Mouse (Mus musculus): Measurements from ENCODE around the gene Tulp1.
A peak's percentile ranks its signal among the peaks of the same experiment; 100 is the strongest.
"Not testable (repeated sequence)": the region's sequence is repeated elsewhere in the genome, so short reads cannot be mapped to it uniquely, and the experiment has no call there.

Tulp1 gene

DNA sequence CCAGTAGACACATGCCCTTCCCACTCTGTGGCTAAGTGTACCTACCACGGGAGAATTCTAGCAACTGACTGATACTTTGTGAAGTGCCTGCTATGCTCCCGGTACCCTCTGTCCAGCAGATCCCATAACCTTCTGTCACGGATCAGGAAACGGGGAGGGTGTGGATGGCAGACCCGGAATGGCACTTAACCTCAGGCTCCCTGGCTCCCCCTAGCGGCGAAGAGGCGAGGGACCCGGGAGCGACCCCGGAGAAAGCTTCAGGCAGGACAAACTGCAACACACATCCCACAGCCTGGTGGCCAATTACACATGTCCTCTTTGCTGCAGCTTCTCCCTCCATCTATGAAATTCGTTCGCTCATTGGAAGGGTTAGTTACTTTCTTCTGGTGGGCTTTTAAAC, 3.4 kb upstream of the Tulp1 start:
- DNase-seq: peak; percentile 86

DNA sequence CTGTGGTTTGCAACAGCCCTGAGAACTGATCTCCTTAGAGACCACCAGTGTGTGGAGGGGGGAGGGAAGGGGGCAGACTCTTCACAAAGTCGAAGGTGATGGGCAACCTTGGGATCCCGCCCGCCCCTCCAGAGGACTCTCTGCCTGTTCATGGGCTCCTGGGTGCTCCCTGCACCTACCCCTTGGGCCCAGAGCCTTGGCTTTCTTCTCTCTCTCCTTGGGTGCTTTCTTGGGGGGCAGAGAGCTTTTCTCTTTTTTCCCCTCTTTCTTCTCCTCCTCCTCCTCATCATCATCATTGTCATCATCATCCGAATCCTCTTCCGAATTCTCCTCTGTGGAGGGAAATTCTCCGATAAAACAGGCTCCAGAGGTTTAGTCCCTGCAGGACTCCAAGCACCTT, 1.5 kb downstream of the Tulp1 start:
- DNase-seq: no peak

DNA sequence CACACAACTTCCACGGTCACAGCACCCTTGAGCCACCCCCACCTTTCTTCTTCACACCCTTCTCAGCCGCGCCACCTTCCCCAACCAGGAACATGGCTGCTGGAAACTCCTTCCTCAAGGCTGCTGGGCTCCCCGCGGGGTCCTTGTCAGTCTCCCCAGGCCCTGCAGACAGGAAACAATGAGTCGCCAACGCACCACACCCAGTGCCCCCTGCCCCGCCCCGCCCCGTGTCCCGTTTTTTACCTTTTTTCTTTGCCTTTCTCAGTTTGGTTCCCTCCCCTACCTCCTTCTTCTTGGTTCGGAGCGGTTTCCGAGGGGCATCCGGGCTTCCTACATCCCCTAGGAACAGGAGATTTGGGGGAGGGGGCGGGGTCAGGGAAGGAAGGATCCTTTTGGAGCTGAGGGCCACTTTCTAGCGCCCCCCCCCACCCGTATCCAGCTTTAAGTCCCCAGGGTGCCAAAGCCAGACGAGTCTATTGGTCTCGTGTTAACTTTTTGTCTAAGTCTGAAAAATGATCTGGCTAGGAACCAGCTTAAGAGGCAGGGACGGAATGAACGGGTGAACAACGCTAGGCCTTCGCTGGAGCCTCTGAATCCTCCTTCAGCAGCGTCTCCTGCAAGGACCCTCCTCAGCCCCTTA, 2.2 kb downstream of the Tulp1 start:
- no peak for DNase-seq

DNA sequence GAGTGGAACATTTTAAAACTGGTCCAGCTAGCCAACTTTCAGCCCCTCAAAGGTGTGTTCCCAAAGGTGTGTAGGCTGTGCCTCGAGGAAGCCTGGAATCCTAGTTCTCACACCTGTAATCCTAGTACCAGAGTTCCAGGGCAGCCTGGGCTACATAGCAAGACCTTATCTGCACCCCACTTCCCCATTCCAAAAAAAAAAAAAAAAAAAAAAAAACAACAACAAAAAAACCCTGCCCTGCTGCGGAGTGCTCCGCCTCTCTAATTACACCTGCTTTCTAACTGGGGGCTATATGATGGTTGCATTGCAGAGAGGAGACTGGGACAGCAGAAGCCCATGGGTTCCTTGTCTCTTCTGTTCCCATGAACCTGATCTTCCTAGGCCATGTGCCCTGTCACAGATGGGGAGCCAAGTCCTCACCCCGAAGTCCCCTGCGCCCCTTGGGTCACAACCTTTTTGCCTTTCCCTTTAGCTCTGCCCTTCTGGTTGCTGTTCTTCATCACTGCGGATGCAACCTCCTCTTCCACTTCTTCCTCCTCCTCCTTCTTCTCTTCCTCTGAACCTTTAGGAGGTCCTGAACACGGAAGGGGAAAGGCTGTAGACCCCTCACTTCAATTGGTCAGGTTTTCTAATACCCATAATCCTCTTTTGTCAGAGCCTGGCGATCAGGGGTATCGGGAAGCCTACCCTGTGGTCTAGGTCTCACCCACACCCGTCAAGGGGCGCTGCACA, 2.9 kb downstream of the Tulp1 start:
- DNase-seq: no peak

DNA sequence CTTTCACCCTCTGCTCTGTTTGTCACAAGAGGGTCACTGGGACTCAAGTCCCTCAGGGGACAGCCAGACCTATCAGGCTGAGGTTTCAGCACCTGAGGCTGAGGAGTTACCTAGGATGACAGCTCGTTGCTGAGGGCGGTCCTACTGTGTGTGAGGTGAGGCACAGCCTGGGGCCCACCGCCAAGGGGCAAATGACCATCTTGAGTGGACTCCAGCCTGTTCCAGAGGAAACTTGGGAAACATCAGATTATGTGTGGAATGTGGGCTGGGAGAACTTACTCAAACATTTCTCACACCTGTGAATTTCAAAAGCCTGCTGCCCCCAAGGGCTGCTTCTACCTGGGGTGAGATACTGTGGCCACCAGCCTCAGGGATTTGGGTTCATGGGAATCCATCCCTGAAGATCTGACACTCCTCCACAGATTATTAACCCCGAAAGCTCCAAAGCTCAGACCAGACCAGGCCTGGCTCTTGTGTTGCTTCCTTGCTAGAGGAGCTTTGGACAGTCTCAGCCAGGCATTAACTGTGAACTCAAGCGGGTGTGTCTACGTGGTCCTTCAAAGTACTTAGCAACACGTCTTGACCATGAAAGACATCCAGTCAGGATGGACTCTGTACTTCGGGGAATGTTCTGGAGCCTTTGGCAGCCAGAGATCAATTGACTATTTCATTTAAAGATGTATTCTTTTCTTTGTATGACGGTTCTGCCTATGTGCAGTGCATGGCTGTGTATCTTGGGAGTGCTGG, 4.3 kb downstream of the Tulp1 start:
- no peak for DNase-seq

DNA sequence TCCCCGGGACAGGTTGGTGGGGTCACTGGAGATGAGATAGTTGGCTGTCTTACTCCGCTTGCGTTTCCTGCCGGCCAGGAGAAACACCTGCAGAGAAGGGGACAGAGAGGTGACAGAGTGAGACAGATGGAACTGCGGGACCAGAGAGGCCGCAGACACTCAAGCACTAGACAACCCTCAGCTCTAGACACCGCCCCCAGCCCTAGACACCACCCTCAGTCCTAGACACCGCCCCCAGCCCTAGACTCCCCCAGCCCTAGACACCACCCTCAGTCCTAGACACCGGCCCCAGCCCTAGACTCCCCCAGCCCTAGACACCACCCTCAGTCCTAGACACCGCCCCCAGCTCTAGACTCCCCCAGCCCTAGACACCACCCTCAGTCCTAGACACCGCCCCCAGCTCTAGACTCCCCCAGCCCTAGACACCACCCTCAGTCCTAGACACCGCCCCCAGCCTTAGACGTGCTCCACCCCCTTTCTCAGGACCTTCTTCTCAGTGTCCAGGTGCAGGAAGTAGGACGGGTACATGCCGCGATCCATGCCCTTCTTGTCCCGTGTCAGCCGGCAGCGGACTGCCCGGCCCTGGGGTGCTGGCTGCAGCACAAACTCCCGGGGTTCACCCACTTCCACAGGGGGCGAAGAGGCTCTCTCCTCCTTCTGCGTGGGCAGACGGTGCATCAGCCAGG, 6.3 kb downstream of the Tulp1 start:
- DNase-seq: not testable (repeated sequence)

DNA sequence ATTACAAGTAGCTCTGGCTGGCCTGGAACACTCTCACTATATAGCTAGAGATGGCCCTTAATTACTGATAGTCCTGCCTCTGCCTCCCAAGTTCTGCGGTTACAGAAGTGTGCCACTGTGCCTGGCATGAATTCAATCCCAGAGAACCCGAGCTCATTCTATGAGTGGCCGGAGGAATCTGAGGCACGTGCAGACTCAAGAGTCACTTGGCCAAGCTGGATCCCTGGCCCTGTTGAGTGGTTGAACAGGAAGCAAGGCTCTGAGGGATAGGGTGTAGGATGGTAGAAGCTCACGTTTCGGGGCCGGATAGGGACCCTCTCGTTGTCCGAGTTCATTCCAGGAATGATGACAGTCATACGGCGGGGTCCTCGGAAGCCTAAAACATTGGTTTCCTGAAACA, 9.2 kb downstream of the Tulp1 start:
- DNase-seq: no peak

DNA sequence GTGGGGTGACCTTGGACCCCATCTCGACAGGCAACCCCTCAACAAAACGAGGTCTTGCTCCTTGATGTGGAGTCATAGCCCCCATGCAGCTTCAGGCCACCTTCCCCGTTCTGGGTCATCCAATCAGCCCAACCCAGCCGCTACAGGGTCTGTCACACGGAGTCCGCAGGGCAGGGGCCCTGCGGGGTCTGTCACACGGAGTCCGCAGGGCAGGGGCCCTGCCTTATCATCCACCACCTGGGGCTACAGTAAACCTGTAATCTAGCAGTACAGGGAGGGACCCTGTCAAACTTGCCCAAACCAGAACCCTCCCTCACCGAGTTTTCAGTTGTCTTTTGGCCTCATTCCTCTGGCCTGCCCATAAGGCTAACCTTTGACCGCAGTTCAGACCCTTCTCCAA, 13.0 kb downstream of the Tulp1 start:
- DNase-seq: no peak

DNA sequence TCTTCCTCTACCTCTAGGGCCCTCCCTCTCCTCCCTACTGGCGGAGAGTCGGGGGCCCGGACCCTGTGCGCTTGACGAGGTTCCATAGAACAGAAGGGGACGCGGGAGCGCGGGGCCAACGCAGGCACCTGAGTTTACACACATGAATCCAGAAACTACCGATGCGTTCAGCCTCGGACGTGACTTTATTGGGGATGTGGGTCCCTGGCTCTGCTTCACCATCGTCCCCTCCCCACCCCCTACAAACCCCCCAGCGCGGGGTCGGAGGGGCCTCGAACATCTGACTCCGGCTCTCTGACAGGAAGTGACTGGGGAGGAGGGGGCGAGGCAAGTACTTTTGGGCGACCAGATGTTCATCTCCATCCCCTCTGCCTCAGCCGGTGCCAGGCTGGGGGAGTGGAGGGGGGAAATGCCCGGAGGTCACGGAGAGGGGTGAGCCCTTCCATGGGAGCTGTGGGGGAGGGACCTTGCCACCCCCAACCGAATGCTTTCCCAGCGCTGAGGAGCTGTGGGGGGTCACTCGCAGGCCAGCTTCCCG, 13.6 kb downstream of the Tulp1 start:
- DNase-seq: peak; percentile 68

DNA sequence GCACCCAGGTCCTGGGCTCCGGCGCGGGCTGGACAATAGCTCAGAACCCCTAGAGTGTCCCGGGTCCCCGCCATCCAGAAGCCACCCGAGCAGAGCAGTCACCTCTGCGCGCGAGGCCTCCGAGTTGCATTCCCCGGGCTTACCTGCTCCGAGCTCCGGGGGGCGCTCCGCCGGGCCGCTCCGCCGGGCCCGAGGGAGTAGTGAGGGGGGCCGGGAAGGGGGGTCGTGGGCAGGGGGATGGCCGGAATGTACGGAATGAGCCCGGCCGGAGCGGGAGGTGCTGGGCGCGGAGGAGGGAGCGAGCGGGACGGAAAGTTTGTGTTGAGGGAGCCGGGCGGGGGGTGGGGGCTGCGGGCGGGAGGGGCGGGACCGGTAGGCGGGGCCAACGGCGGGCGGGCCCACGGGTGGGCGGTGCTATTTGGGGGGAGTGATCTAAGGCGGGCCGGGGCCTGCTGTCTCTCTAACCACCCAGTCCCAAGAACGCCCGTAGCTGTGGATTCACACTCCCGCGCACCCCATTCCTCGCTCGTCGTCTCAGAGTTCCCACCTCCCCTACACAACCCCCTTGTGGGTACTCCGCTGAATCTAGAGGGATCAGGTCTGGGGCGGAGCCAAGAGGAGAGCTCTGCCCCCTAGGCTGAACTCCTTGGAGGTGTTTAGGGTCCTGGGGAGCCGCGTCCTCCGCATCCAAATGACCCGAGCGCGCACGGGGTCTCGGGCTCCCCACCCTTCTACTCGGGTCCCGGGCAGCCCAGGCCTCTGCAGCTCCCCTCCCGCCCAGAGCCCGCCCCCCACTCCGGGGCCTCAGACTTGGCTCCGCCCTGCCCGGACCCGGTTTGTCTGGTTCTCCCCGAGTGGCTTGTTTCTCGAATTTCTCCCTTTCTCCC, 14.3 kb downstream of the Tulp1 start, which contains the start of gene Tead3:
TSS of gene Tead3 (minus strand) at position 352 of the 887 bp plus-strand sequence.
- DNase-seq: peak; percentile 85

DNA sequence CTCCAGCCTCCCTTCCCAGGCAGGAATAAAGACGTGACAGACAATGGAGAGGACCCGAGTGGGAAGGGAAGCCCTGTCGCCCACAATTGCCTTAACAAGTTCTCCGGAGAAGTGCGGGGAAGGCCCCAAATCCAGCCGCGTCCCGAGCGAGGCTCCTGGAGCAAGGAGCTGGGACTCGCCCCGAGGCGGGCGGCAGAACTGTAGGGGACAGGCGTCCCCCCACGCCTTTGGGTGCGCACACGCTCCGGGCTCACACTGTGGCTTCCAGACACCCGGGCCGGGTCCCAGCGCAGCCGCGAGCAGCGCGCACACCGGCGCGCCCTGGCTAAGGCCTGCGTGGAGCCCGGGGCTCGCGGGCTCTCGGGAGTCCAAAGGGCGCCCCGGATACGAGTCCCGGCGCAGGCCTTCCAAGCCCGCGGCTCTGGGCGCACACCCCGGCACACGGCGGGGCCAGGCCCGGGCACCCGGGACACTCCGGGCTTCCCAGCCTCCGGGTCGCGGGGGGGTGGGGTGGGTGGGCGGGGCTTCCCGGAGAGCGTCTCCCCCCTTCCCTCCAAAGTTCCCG, 15.0 kb downstream of the Tulp1 start:
- peak; percentile 47 for DNase-seq

DNA sequence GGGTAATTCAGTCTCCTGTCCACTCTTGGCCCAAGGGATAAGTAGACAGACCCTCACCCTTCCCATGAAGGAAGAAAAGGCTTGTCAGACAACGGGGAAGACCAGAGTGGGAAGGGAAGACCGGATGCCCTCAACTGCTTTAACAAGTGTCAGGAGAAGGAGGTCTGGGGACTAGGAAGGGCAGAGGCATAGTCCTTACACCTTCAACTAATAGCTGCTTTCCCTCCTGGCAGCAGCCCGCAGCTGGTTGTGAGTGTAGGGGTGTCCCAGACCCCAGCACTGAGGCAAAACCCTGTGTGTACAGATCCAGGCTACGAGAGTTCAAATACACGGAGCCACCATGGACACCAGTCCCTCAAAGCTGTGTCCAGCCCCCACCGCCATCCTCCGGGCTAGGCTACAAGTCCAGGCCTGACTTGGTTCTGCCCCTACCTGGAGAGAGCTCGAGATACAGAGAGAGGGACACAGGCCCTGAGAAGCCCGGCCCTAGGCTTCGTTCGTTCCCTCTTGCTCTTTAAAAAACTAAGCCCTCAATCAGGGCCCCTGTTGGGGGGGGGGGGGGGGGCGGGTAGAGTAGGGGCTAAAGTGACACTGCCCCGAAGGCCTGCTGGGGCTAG, 15.7 kb downstream of the Tulp1 start:
- DNase-seq: no peak

DNA sequence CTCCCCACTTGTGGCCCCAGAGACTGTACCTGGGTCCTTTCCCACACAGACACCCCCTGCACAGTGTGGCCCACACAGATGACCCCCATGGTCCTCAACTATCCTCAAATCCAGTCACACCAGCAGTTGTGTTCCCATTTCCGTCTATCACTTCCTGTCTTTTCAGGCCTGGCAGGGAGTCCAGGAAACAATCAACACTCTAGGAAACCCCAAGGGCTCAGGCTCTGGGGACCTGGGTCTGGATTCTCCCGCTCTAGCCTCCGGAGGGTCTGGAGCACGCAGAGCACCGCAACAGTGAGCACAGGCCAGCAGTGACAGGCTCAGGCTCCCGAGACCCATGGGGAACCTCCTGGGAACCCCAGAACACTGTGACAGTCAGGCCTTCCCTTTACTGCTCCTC, 16.8 kb downstream of the Tulp1 start:
- DNase-seq: no peak

DNA sequence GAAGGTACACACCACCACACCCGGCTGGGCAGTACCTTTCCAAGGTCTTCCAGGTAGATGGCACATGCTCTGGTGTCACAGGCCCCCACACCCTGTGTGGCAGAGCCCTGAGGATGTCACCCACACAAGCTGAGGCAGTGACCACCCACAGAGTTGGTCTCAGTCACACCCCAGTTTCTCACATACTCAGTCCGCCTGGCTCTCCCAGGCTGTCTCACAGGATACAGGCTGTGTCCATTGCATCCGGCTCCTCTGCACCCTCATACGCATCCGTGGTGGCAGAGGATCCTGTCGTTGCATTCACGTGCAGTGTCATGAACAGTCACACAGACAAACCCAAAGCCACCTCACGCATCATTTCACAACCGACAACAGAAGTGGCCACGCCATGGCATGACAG, 17.7 kb downstream of the Tulp1 start:
- DNase-seq: no peak

DNA sequence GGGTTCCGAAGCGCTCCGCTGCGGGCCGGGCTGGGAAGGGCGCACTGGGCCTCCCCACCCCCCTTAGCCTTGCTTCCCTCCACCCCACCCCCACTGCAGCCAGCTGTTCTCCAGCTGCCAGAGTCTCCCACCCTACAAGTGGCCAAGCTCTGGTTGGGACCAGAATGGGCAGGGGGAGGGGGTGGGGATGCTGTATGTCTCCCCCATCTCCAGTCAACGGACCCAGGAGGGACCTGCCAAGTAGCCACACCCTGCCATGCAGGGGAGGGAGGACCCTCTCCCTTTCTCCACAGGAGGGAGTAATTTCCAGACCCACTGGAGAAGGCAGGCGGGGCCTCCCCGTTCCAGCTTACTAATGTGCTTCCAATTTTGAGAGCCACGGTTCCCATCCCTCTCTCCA, 19.1 kb downstream of the Tulp1 start:
- DNase-seq: no peak

DNA sequence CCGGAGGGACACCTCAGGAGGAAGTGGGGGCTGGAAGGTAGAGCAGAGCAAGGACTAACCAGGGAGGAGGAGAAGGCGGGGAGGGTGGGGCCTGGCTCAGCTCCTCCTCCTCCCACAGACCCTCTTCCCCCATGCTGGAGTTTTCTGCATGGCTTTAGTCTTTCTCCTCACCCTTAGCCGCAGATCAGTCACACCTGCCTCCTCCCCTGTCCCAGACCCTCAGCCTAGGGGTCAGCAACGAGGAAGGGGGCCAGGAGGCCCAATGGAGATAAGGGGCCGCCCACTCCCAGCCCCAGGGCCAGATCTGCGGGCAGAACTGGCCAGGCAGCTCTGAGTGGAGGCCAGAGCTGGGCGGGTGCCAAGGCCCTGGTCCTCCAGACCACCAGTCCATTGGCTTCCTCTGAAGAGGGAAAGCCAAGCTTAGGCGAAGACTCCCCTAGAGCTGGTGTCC, 19.7 kb downstream of the Tulp1 start:
- no peak for DNase-seq

DNA sequence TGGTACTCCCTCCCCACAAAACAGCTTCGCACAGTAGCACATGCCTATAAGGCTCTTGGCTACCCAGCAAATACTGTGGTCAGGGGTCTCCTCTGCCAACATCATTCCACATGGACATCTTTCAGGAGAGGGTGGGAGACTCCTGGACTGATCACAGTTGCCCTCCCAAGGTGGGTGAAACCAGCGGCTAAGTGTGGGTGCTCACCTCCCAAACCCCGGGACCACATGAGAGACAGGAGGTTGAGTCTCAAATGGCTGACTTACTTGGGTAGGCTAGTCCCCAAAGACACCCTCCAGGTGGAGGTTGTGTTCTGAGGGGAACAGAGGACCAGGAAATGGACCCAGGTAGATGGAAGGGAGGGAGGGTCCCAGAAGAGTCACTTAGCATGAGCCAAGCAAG, 20.4 kb downstream of the Tulp1 start:
- DNase-seq: no peak

DNA sequence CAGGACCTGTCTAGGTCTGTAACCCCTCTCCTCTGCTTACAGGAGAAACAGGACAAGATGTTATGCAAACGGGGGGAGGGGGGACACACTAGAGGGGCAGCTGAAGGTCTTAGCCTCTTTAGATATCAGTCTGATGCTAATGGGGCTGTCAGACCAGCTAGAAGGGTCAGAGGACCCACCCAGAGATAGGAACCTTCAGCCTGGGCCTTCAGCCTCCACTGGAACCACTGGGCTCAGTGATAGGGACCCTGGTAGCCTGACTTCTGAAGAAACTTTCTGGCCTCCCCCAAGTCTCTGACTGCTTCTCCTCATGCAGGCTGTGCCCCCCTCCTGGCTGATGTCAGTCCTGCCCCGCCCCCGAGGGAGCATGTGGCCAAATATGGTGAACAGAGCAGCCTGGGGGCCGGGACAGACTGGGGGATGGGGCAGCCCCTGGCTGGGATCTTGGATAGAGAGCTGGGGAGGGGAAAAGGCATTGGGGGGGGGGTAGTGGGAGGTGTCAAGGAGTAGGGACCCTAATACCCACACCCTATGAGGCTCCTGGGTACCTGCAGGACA, 20.9 kb downstream of the Tulp1 start:
- DNase-seq: no peak

DNA sequence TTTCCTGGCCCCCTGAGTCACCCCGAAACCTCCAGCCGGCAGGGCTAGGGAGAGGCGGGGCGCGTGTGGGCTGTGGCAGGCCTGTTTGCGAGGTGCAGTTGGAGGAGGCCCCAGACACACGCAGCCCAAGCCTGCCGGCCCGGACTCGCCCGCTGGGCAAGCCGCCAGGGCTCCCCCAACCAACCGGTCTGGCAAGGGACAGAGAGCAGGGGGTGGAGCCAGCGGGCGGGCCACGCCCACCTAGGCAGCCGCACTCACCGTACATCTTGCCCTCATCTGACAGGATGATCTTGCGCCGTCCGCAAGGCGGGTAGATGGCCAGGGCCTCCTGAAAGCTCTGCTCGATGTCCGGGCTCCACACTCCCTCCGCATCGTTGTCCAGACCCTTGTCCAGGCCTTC, 23.9 kb downstream of the Tulp1 start:
- peak; percentile 40 for DNase-seq

DNA sequence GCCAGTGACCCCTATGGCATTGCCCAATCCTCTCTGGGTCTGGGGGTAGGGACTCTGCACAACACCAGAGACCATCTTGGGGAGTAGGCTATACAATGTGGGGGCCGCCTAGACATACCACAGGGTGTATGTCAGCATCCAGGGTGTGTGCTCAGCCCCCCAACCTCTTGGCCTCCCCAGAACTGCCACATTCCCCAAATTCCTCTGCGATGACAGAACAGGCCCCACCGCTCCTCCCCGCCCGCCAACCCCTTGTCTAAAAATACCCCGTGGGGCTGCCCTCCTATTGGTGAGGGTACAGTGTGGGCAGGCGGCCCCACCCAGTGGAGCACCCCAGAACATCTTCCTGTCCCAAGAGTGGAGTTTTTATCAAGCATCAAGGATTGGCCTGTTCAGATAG, 24.4 kb downstream of the Tulp1 start:
- no peak for DNase-seq

DNA sequence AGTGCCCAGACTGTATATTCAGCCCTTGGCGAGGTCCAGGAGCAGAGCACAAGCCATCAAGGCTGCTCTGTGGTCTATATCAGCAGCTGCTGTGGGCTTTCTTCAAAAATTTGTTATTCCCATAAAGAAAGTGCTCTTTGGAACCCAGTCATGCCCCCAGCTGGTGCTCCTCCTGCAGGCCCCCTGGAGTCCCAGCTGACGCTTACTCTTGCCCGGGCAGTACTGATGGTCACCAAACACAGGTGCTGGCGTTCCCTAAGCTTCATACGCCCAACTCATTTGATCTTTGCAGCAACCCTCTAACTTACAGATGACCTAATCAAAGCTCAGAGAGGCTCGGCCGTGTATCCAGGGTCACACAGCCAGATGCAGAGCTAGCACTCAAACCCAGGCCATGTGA, 27.5 kb downstream of the Tulp1 start:
- no peak for DNase-seq

Measured in thymus, postnatal 14 days (tissue).